Mouse (Mus musculus) liver, embryonic 14.5 days (tissue): Measurements from ENCODE around the gene Maml1. TPM values are rescaled to one million over a fixed set of nuclear protein-coding genes. Genes with fewer than 3 reads are reported as not detected.

Experiments
- ATAC-seq: fragments of 200-750 bp; cut with Nextera tagmentation; 2 replicates; pipeline ENCODE4 v1.8.0; 2017; ENCODE audit warnings: moderate number of reproducible peaks, mild to moderate bottlenecking, moderate library complexity; ENCODE audit not compliant: insufficient read depth
- DNase-seq, 3 experiments: peaks; one replicate each; pipeline ENCODE4 v3.0.0-alpha.2; 2012 to 2013; ENCODE audit warnings: low read depth in 3 of 3, low spot score in 3 of 3
- H3K27ac ChIP-seq: fragments of 300-500 bp; sonication (generic); 2 replicates; pipeline ENCODE4 v1.5.1; 2014; ENCODE audit warnings: moderate library complexity, mild to moderate bottlenecking, control low read depth, inconsistent platforms
- H3K27me3 ChIP-seq: fragments of 300-500 bp; sonication (generic); 2 replicates; pipeline ENCODE4 v1.6.1; 2014; ENCODE audit warnings: mild to moderate bottlenecking, low read length, moderate library complexity; ENCODE audit not compliant: control insufficient read depth, insufficient read depth
- H3K36me3 ChIP-seq: fragments of 300-500 bp; sonication (generic); replicated peaks from 2 replicates; pipeline ENCODE4 v1.6.1; 2014; ENCODE audit warnings: low read depth; ENCODE audit not compliant: control insufficient read depth, insufficient read depth
- H3K4me1 ChIP-seq, 2 experiments: fragments of 200-500 bp in 1 of 2; fragments of 300-500 bp in 1 of 2; sonication (generic) in 1 of 2; replicated peaks; 2 replicates each; pipeline ENCODE4 v1.6.1; 2012 to 2014; ENCODE audit warnings: antibody characterized with exemption in 1 of 2, inconsistent platforms in 1 of 2, low read length in 1 of 2; ENCODE audit not compliant: control insufficient read depth in 2 of 2, insufficient read depth in 2 of 2
- H3K4me2 ChIP-seq: fragments of 300-500 bp; sonication (generic); 2 replicates; pipeline ENCODE4 v1.6.1; 2014; ENCODE audit warnings: low read depth, mild to moderate bottlenecking, control low read depth, moderate library complexity
- H3K4me3 ChIP-seq, 2 experiments: fragments of 200-500 bp in 1 of 2; fragments of 300-500 bp in 1 of 2; sonication (generic) in 1 of 2; 2 replicates each; pipeline ENCODE4 v1.5.1; 2012 to 2014; ENCODE audit warnings: low read depth in 2 of 2, low read length in 2 of 2, mild to moderate bottlenecking in 2 of 2, control low read depth in 1 of 2, inconsistent platforms in 1 of 2, moderate library complexity in 1 of 2; ENCODE audit not compliant: insufficient read depth in 1 of 2
- H3K9ac ChIP-seq: fragments of 300-500 bp; sonication (generic); replicated peaks from 2 replicates; pipeline ENCODE4 v1.6.1; 2014; ENCODE audit warnings: mild to moderate bottlenecking, control low read depth, moderate library complexity
- H3K9me3 ChIP-seq: fragments of 300-500 bp; sonication (generic); 2 replicates; pipeline ENCODE4 v1.6.1; 2016; ENCODE audit warnings: low read length, mixed read lengths; ENCODE audit not compliant: control insufficient read depth
- CTCF ChIP-seq: IDR thresholded peaks from 2 replicates; pipeline ENCODE4 v1.5.1; 2016; ENCODE audit warnings: antibody characterized with exemption, low read depth, control low read depth
- EP300 ChIP-seq: IDR thresholded peaks from 2 replicates; pipeline ENCODE4 v1.6.1; 2016; ENCODE audit warnings: antibody characterized with exemption, low read depth
- WGBS: fragments of 180-500 bp; shearing (Covaris S2); extraction: QIAGEN DNeasy Blood & Tissue Kit; methylation state at CpG from one replicate; pipeline ENCODE4 v1.1.7; 2014; ENCODE audit not compliant: insufficient replicate concordance; 5-methylcytosine and 5-hydroxymethylcytosine counted together
- polyA plus RNA-seq, 2 experiments: library from polyadenylated mRNA; depleted of rRNA in 1 of 2; stranded (reverse) in 1 of 2; unstranded in 1 of 2; fragments of >200 nt; fragmentation: Nextera tagmentation in 1 of 2; extraction: Ambion mirVana in 1 of 2; gene quantifications; 2 replicates each; pipeline versions ENCODE4 v1.2.1 to v1.2.3; 2012 to 2014

The Maml1 gene
- polyA plus RNA-seq, 2 experiments = 1.9 to 3.4 TPM

GRCm38 (mm10) chr11:50212060-50212739 is 79.9 kb downstream of the Maml1 start:
- H3K36me3 ChIP-seq = peaks cover 7% of the 10 kb centered on the region
- no peak overlapping the region for H3K9ac ChIP-seq
- WGBS = 43% methylated on average over 3 of the region's 3 CpGs
- H3K9me3 ChIP-seq = no peaks in the 10 kb centered on the region
- H3K27me3 ChIP-seq = no peaks in the 10 kb centered on the region
- DNase-seq (no peak), ATAC-seq (no peak)
- peaks cover 30 to 33% of the 10 kb centered on the region in 2 experiments for H3K4me1 ChIP-seq
- H3K4me3 ChIP-seq = no peak overlapping the region
- TF ChIP-seq CTCF (no peak), EP300 (no peak)
- H3K4me2 ChIP-seq = no peak overlapping the region; the same call in 1 of the 2 replicates
- H3K27ac ChIP-seq = no peak overlapping the region; the same call in 1 of the 2 replicates

GRCm38 (mm10) chr11:50211322-50212059 is 80.6 kb downstream of the Maml1 start:
- Histone ChIP-seq H3K36me3 (peaks cover 14% of the 10 kb centered on the region), H3K4me1 (peaks cover 26 to 27% of the 10 kb centered on the region in 2 experiments), H3K4me2 (peak overlapping the region; percentile 69), H3K27ac (peak overlapping the region; percentile 95), H3K27me3 (no peaks in the 10 kb centered on the region), H3K9me3 (no peaks in the 10 kb centered on the region), H3K4me3 (peak overlapping the region; percentile 81 to 83), H3K9ac (peak overlapping the region; percentile 85; the same call in 1 of the 2 replicates)
- TF ChIP-seq CTCF = no peak
- no peak for TF ChIP-seq EP300
- WGBS = 83% methylated on average over 3 of the region's 3 CpGs
- no peak for ATAC-seq
- DNase-seq = no peak

- peaks cover 18 to 19% of the 10 kb centered on the region in 2 experiments for H3K4me1 ChIP-seq
Observed at GRCm38 (mm10) chr11:50210505-50211151, 81.5 kb downstream of the Maml1 start, which contains the start of the genes Sqstm1 and Mgat4b. Gene Sqstm1, minus strand, starts transcription at chr11:50210827. Gene Mgat4b, plus strand, starts transcription at chr11:50210890.

GRCm38 (mm10) chr11:50210101-50210504 is 82.0 kb downstream of the Maml1 start:
- DNase-seq = peak; percentile 85 to 86 (median 85)
- H3K27ac ChIP-seq = peak overlapping the region; percentile 95

More at GRCm38 (mm10) chr11:50210505-50211151, 81.5 kb downstream of the Maml1 start, which contains the start of the genes Sqstm1 and Mgat4b:
- H3K9ac ChIP-seq = peak within 1 kb of the TSS; percentile 85
- ATAC-seq = peak; percentile 73
- no peaks in the 10 kb centered on the region for H3K9me3 ChIP-seq
- peak within 1 kb of the TSS; percentile 69 for H3K4me2 ChIP-seq
- peak in 2 of 3 experiments; percentile 55 to 70 for DNase-seq
- H3K27me3 ChIP-seq = no peaks in the 10 kb centered on the region
- peak within 1 kb of the TSS; percentile 81 to 83 for H3K4me3 ChIP-seq
- H3K27ac ChIP-seq = peak within 1 kb of the TSS; percentile 95
- under 1% methylated on average over 48 of the region's 48 CpGs for WGBS
- peaks cover 23% of the 10 kb centered on the region for H3K36me3 ChIP-seq
- peak; percentile 35; the same call in 1 of the 2 replicates for TF ChIP-seq CTCF
- TF ChIP-seq EP300 = no peak

More at GRCm38 (mm10) chr11:50210101-50210504, 82.0 kb downstream of the Maml1 start:
- Histone ChIP-seq H3K4me1 (peaks cover 13 to 15% of the 10 kb centered on the region in 2 experiments), H3K4me2 (peak overlapping the region; percentile 69), H3K9me3 (no peaks in the 10 kb centered on the region), H3K9ac (peak overlapping the region; percentile 85), H3K36me3 (peaks cover 27% of the 10 kb centered on the region), H3K4me3 (peak overlapping the region; percentile 81 to 83), H3K27me3 (no peaks in the 10 kb centered on the region)
- WGBS = under 1% methylated on average over 24 of the region's 24 CpGs
- no peak for TF ChIP-seq CTCF
- no peak; the same call in 1 of the 2 replicates for TF ChIP-seq EP300
- peak; percentile 88 for ATAC-seq
